Mouse (Mus musculus) neural tube, embryonic 15.5 days (tissue): ENCODE results near the gene Cdkal1. TPM values are rescaled to one million over a fixed set of nuclear protein-coding genes. Genes with fewer than 3 reads are reported as not detected.

Source experiments
- ATAC-seq: fragments of 200-750 bp; cut with Nextera tagmentation; 2 replicates; pipeline ENCODE4 v1.8.0; 2017; ENCODE audit warnings: mild to moderate bottlenecking, moderate TSS enrichment, moderate library complexity; ENCODE audit not compliant: low FRiP score
- H3K27ac ChIP-seq: fragments of 300-500 bp; sonication (generic); replicated peaks from 2 replicates; pipeline ENCODE4 v1.5.1; 2015; ENCODE audit warnings: mild to moderate bottlenecking, inconsistent platforms
- H3K27me3 ChIP-seq: fragments of 300-500 bp; sonication (generic); replicated peaks from 2 replicates; pipeline ENCODE4 v1.6.1; 2015; ENCODE audit warnings: inconsistent platforms
- H3K36me3 ChIP-seq: fragments of 300-500 bp; sonication (generic); 2 replicates; pipeline ENCODE4 v1.6.1; 2015; ENCODE audit warnings: inconsistent platforms
- H3K4me1 ChIP-seq: fragments of 300-500 bp; sonication (generic); 2 replicates; pipeline ENCODE4 v1.6.1; 2015; ENCODE audit warnings: inconsistent platforms
- H3K4me2 ChIP-seq: fragments of 300-500 bp; sonication (generic); 2 replicates; pipeline ENCODE4 v1.6.1; 2015; ENCODE audit warnings: inconsistent platforms, mild to moderate bottlenecking, moderate library complexity
- H3K4me3 ChIP-seq: fragments of 300-500 bp; sonication (generic); replicated peaks from 2 replicates; pipeline ENCODE4 v1.5.1; 2015; ENCODE audit warnings: mild to moderate bottlenecking, inconsistent platforms
- H3K9ac ChIP-seq: fragments of 300-500 bp; sonication (generic); replicated peaks from 2 replicates; pipeline ENCODE4 v1.6.1; 2015; ENCODE audit warnings: mild to moderate bottlenecking, inconsistent platforms
- H3K9me3 ChIP-seq: fragments of 300-500 bp; sonication (generic); replicated peaks from 2 replicates; pipeline ENCODE4 v1.6.1; 2016; ENCODE audit warnings: inconsistent platforms
- WGBS: fragments of 180-500 bp; shearing (Covaris S2); methylation state at CpG from one replicate; pipeline ENCODE4 v1.1.7; 2015; ENCODE audit warnings: mixed read lengths; 5-methylcytosine and 5-hydroxymethylcytosine counted together
- polyA plus RNA-seq: library from polyadenylated mRNA; unstranded; fragments of >200 nt; fragmentation: Nextera tagmentation; extraction: Ambion mirVana; gene quantifications from 2 replicates; pipeline ENCODE4 v1.2.1, GENCODE M21; 2015

Cdkal1 gene
- 20.4 and 22.4 TPM in 2 replicates for polyA plus RNA-seq

GRCm38 (mm10) chr13:29855281-29856031 lies at the start of gene Cdkal1:
TSS of gene Cdkal1 (minus strand) at chr13:29855674.
- Histone ChIP-seq H3K4me1 (peaks cover 20% of the 10 kb centered on the region), H3K27me3 (no peaks in the 10 kb centered on the region), H3K9ac (peak within 1 kb of the TSS; percentile 74), H3K27ac (peak within 1 kb of the TSS; percentile 83), H3K36me3 (peaks cover 3% of the 10 kb centered on the region; the same call in 1 of the 2 replicates), H3K9me3 (no peaks in the 10 kb centered on the region), H3K4me3 (peak within 1 kb of the TSS; percentile 84), H3K4me2 (peak within 1 kb of the TSS; percentile 80)
- ATAC-seq, result peak; percentile 92
- WGBS, result under 1% methylated on average over 33 of the region's 33 CpGs

GRCm38 (mm10) chr13:29903341-29903740 lies 47.9 kb upstream of the Cdkal1 start:
- Histone ChIP-seq H3K4me3 (no peak overlapping the region), H3K4me1 (no peaks in the 10 kb centered on the region), H3K9ac (no peak overlapping the region), H3K27me3 (no peaks in the 10 kb centered on the region), H3K36me3 (peaks cover 26% of the 10 kb centered on the region), H3K9me3 (peaks cover 13% of the 10 kb centered on the region), H3K4me2 (no peak overlapping the region), H3K27ac (no peak overlapping the region)
- WGBS, result 97% methylated on average over 1 of the region's 1 CpGs
- no peak for ATAC-seq

- no peak overlapping the region for H3K4me3 ChIP-seq
- no peak overlapping the region for H3K4me2 ChIP-seq
- no peak overlapping the region for H3K27ac ChIP-seq
- no peak for ATAC-seq
- H3K4me1 ChIP-seq, result no peaks in the 10 kb centered on the region
- peaks cover 13% of the 10 kb centered on the region for H3K9me3 ChIP-seq
- peaks cover 23% of the 10 kb centered on the region; the same call in 1 of the 2 replicates for H3K36me3 ChIP-seq
- WGBS, result 100% methylated on average over 1 of the region's 1 CpGs
- no peak overlapping the region for H3K9ac ChIP-seq
- no peaks in the 10 kb centered on the region for H3K27me3 ChIP-seq
Observed at GRCm38 (mm10) chr13:29902676-29903075, 47.2 kb upstream of the Cdkal1 start.

- H3K36me3 ChIP-seq, result peaks cover 19% of the 10 kb centered on the region; the same call in 1 of the 2 replicates
- no peaks in the 10 kb centered on the region for H3K27me3 ChIP-seq
- H3K27ac ChIP-seq, result no peak overlapping the region
- H3K9me3 ChIP-seq, result peaks cover 13% of the 10 kb centered on the region
- no peaks in the 10 kb centered on the region for H3K4me1 ChIP-seq
- 84% methylated on average over 4 of the region's 4 CpGs for WGBS
- no peak for ATAC-seq
- H3K4me3 ChIP-seq, result no peak overlapping the region
- H3K4me2 ChIP-seq, result no peak overlapping the region
- no peak overlapping the region for H3K9ac ChIP-seq
Observed at GRCm38 (mm10) chr13:29901641-29902040, 46.2 kb upstream of the Cdkal1 start.

- ATAC-seq, result no peak
- no peak overlapping the region for H3K4me3 ChIP-seq
- H3K9me3 ChIP-seq, result no peaks in the 10 kb centered on the region
- H3K27ac ChIP-seq, result no peak overlapping the region
- H3K36me3 ChIP-seq, result no peaks in the 10 kb centered on the region
- 97% methylated on average over 3 of the region's 3 CpGs for WGBS
- H3K27me3 ChIP-seq, result no peaks in the 10 kb centered on the region
- H3K4me2 ChIP-seq, result no peak overlapping the region
- H3K4me1 ChIP-seq, result no peaks in the 10 kb centered on the region
- no peak overlapping the region for H3K9ac ChIP-seq
Observed at GRCm38 (mm10) chr13:29866780-29867179, 11.3 kb upstream of the Cdkal1 start.

- no peak for ATAC-seq
- H3K4me3 ChIP-seq, result no peak overlapping the region
- no peaks in the 10 kb centered on the region for H3K4me1 ChIP-seq
- no peak overlapping the region for H3K9ac ChIP-seq
- 83% methylated on average over 6 of the region's 6 CpGs for WGBS
- H3K27me3 ChIP-seq, result no peaks in the 10 kb centered on the region
- H3K9me3 ChIP-seq, result no peaks in the 10 kb centered on the region
- H3K27ac ChIP-seq, result no peak overlapping the region
- no peak overlapping the region for H3K4me2 ChIP-seq
- no peaks in the 10 kb centered on the region for H3K36me3 ChIP-seq
Observed at GRCm38 (mm10) chr13:29864331-29864730, 8.9 kb upstream of the Cdkal1 start.

- no peak for ATAC-seq
- no peak overlapping the region for H3K9ac ChIP-seq
- H3K4me1 ChIP-seq, result no peaks in the 10 kb centered on the region
- H3K36me3 ChIP-seq, result no peaks in the 10 kb centered on the region
- no peak overlapping the region for H3K27ac ChIP-seq
- 78% methylated on average over 2 of the region's 2 CpGs for WGBS
- H3K27me3 ChIP-seq, result no peaks in the 10 kb centered on the region
- H3K4me2 ChIP-seq, result no peak overlapping the region
- H3K9me3 ChIP-seq, result no peaks in the 10 kb centered on the region
- no peak overlapping the region for H3K4me3 ChIP-seq
Observed at GRCm38 (mm10) chr13:29860087-29860486, 4.6 kb upstream of the Cdkal1 start.

GRCm38 (mm10) chr13:29857436-29857835 lies 2.0 kb upstream of the Cdkal1 start:
- Histone ChIP-seq H3K4me2 (no peak overlapping the region), H3K27ac (no peak overlapping the region), H3K36me3 (no peaks in the 10 kb centered on the region), H3K27me3 (no peaks in the 10 kb centered on the region), H3K4me1 (peaks cover 20% of the 10 kb centered on the region), H3K9me3 (no peaks in the 10 kb centered on the region), H3K4me3 (no peak overlapping the region), H3K9ac (no peak overlapping the region)
- peak; percentile 56; the same call in 1 of the 2 replicates for ATAC-seq
- WGBS, result 22% methylated on average over 4 of the region's 4 CpGs

- H3K4me1 ChIP-seq, result peaks cover 20% of the 10 kb centered on the region
- H3K9me3 ChIP-seq, result no peaks in the 10 kb centered on the region
- H3K9ac ChIP-seq, result peak overlapping the region; percentile 74
- under 1% methylated on average over 5 of the region's 5 CpGs for WGBS
- no peaks in the 10 kb centered on the region for H3K27me3 ChIP-seq
- no peak; the same call in 1 of the 2 replicates for ATAC-seq
- peak overlapping the region; percentile 84 for H3K4me3 ChIP-seq
- peak overlapping the region; percentile 83 for H3K27ac ChIP-seq
- peaks cover 3% of the 10 kb centered on the region; the same call in 1 of the 2 replicates for H3K36me3 ChIP-seq
- H3K4me2 ChIP-seq, result peak overlapping the region; percentile 80
Observed at GRCm38 (mm10) chr13:29854876-29855275, 598 bp downstream of the Cdkal1 start.

- H3K36me3 ChIP-seq, result peaks cover 4% of the 10 kb centered on the region
- H3K4me3 ChIP-seq, result no peak overlapping the region
- no peak overlapping the region for H3K4me2 ChIP-seq
- no peak overlapping the region for H3K27ac ChIP-seq
- 0 out of 2 replicates have a peak, but pooled peaks have one; percentile 60 for ATAC-seq
- H3K9ac ChIP-seq, result no peak overlapping the region
- H3K27me3 ChIP-seq, result no peaks in the 10 kb centered on the region
- 0 out of 2 replicates have a peak, but pooled peaks cover 6% of the 10 kb centered on the region for H3K4me1 ChIP-seq
- no peaks in the 10 kb centered on the region for H3K9me3 ChIP-seq
- WGBS, result 50% methylated on average over 5 of the region's 5 CpGs
Observed at GRCm38 (mm10) chr13:29838409-29839047, 16.9 kb downstream of the Cdkal1 start.

GRCm38 (mm10) chr13:29835170-29835569 lies 20.3 kb downstream of the Cdkal1 start:
- H3K4me3 ChIP-seq, result no peak overlapping the region
- H3K9me3 ChIP-seq, result no peaks in the 10 kb centered on the region
- WGBS, result 33% methylated on average over 4 of the region's 4 CpGs
- H3K27ac ChIP-seq, result no peak overlapping the region
- no peak for ATAC-seq
- 0 out of 2 replicates have a peak, but pooled peaks cover 6% of the 10 kb centered on the region for H3K4me1 ChIP-seq
- H3K27me3 ChIP-seq, result no peaks in the 10 kb centered on the region
- no peak overlapping the region for H3K9ac ChIP-seq
- no peaks in the 10 kb centered on the region for H3K36me3 ChIP-seq
- no peak overlapping the region for H3K4me2 ChIP-seq

GRCm38 (mm10) chr13:29833751-29834150 lies 21.7 kb downstream of the Cdkal1 start:
- H3K4me3 ChIP-seq, result no peak overlapping the region
- H3K27me3 ChIP-seq, result no peaks in the 10 kb centered on the region
- H3K36me3 ChIP-seq, result no peaks in the 10 kb centered on the region
- no peaks in the 10 kb centered on the region for H3K9me3 ChIP-seq
- no peak overlapping the region for H3K9ac ChIP-seq
- no peak overlapping the region for H3K27ac ChIP-seq
- H3K4me2 ChIP-seq, result no peak overlapping the region
- WGBS, result 47% methylated on average over 8 of the region's 8 CpGs
- 0 out of 2 replicates have a peak, but pooled peaks have one; percentile 23 for ATAC-seq
- 0 out of 2 replicates have a peak, but pooled peaks cover 6% of the 10 kb centered on the region for H3K4me1 ChIP-seq
